10 mouse cellular contexts compared by ENCODE assay signal in the genomic region with DNA sequence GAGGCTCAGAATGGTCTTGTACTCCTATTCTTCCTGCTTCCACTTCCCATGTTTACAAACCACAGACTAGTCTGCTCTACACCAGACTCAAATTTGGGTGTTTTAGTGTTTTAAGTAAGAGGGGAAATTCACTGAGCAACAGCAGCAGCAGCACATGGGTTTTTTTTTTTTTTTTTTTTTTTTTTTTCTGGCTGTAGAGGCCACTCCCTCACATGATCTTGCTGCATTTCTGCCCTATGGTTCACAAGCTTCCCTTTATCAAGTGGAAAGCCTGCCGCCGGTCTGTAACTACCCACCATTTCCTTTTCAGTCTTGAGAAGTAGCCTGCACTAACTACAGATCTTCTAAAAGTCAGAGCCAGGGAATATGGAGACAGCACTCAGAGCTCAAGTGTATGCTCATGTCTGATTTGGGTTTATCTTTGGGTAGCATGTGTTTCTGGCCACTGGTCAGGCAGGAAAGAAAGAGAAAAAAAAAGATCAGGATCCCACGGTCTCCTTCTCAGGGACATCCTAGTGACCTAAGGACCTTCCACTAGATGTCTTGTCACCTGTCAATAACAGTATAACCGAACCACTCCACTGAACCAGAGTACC. TPM values are rescaled to one million over a fixed set of nuclear protein-coding genes. Genes with fewer than 3 reads are reported as not detected.
DNase-seq lines count a peak whose midpoint lies in the region; ATAC-seq lines count a peak whose summit lies in the region.
"Had no signal": no experiment of that assay in that cellular context is flagged by ENCODE, and none has a peak within 500 bp of the region (broad histone marks: within the 10 kb centered on the region; RNA-seq: fewer than 3 reads in every experiment).

No protein-coding gene starts in this region.

- no peaks in the 10 kb centered on the region for H3K9me3 ChIP-seq in hindbrain, embryonic 10.5 days
- no peaks in the 10 kb centered on the region for H3K9me3 ChIP-seq in hindbrain, embryonic 12.5 days (replicated peaks)
- H3K9me3 ChIP-seq in limb, embryonic 10.5 days (replicated peaks) = no peaks in the 10 kb centered on the region
- H3K9me3 ChIP-seq in hindbrain, embryonic 11.5 days (ENCODE audit: control insufficient read depth, low read length) = no peaks in the 10 kb centered on the region

- peaks cover 81% of the 10 kb centered on the region for H3K4me1 ChIP-seq in hindbrain, embryonic 10.5 days (replicated peaks)
- H3K4me1 ChIP-seq in hindbrain, embryonic 12.5 days = peaks cover 36% of the 10 kb centered on the region
- peaks cover 36% of the 10 kb centered on the region for H3K4me1 ChIP-seq in limb, embryonic 10.5 days
- peaks cover 9% of the 10 kb centered on the region; the same call in 1 of the 2 replicates for H3K4me1 ChIP-seq in hindbrain, embryonic 11.5 days (replicated peaks; ENCODE audit: control insufficient read depth, insufficient read depth, low read length)

- ATAC-seq in hindbrain, embryonic 12.5 days (ENCODE audit: low FRiP score) = no peak
- peak; percentile 43; the same call in 1 of the 2 replicates for ATAC-seq in megakaryocyte-erythroid progenitor cell, adult 5-6 weeks (replicated peaks; ENCODE audit: low FRiP score, low TSS enrichment, poor library complexity, severe bottlenecking)
- no peak for ATAC-seq in hindbrain, embryonic 11.5 days (ENCODE audit: low FRiP score)
- ATAC-seq: Patski had no signal

- peak overlapping the region; percentile 83 for H3K27ac ChIP-seq in hindbrain, embryonic 10.5 days
- H3K27ac ChIP-seq in hindbrain, embryonic 12.5 days = no peak overlapping the region
- peak overlapping the region; percentile 74 for H3K27ac ChIP-seq in limb, embryonic 10.5 days
- H3K27ac ChIP-seq in hindbrain, embryonic 11.5 days (ENCODE audit: low read depth, low read length) = no peak overlapping the region

- no peak for DNase-seq in hindbrain, embryonic 10.5 days (ENCODE audit: low spot score)
- DNase-seq in MEL-GATA-1-ER (ENCODE audit: extremely low read depth, low read depth) = peak; percentile 54
- no peak for DNase-seq in limb, embryonic 10.5 days (ENCODE audit: low spot score)
- no peak for DNase-seq in MN1 (ENCODE audit: low spot score)
- DNase-seq in hindbrain, embryonic 11.5 days (ENCODE audit: low spot score) = no peak
- no peak for DNase-seq in yolk sac, embryonic 10.5 days (ENCODE audit: low spot score)
- DNase-seq: gastrocnemius, postnatal 25 days had no signal

- no peak overlapping the region for H3K9ac ChIP-seq in hindbrain, embryonic 12.5 days
- no peak overlapping the region for H3K9ac ChIP-seq in hindbrain, embryonic 11.5 days (ENCODE audit: low read depth, low read length)

- H3K4me3 ChIP-seq in hindbrain, embryonic 10.5 days = no peak overlapping the region
- H3K4me3 ChIP-seq in hindbrain, embryonic 12.5 days = no peak overlapping the region
- no peak overlapping the region for H3K4me3 ChIP-seq in limb, embryonic 10.5 days
- no peak overlapping the region for H3K4me3 ChIP-seq in hindbrain, embryonic 11.5 days (ENCODE audit: low read depth, low read length)

- H3K27me3 ChIP-seq in hindbrain, embryonic 10.5 days (ENCODE audit: insufficient read depth, poor library complexity, severe bottlenecking) = peaks cover 4% of the 10 kb centered on the region; the same call in 1 of the 2 replicates
- no peaks in the 10 kb centered on the region for H3K27me3 ChIP-seq in hindbrain, embryonic 12.5 days
- H3K27me3 ChIP-seq in limb, embryonic 10.5 days (ENCODE audit: low read depth, poor library complexity, severe bottlenecking) = no peaks in the 10 kb centered on the region
- no peaks in the 10 kb centered on the region for H3K27me3 ChIP-seq in hindbrain, embryonic 11.5 days (ENCODE audit: control insufficient read depth, insufficient read depth, low read length)
- H3K27me3 ChIP-seq: Patski had no signal

- H3K36me3 ChIP-seq in hindbrain, embryonic 10.5 days = no peaks in the 10 kb centered on the region
- H3K36me3 ChIP-seq in hindbrain, embryonic 12.5 days = no peaks in the 10 kb centered on the region
- no peaks in the 10 kb centered on the region for H3K36me3 ChIP-seq in limb, embryonic 10.5 days
- no peaks in the 10 kb centered on the region for H3K36me3 ChIP-seq in hindbrain, embryonic 11.5 days (ENCODE audit: control insufficient read depth, insufficient read depth, low read length)

- WGBS in hindbrain, embryonic 10.5 days = 39% methylated on average over 4 of the region's 4 CpGs
- 43% methylated on average over 4 of the region's 4 CpGs for WGBS in hindbrain, embryonic 12.5 days
- WGBS in limb, embryonic 10.5 days = 58% methylated on average over 4 of the region's 4 CpGs
- WGBS in hindbrain, embryonic 11.5 days = 42% methylated on average over 4 of the region's 4 CpGs

- H3K4me2 ChIP-seq in hindbrain, embryonic 12.5 days (replicated peaks) = no peak overlapping the region
- H3K4me2 ChIP-seq in hindbrain, embryonic 11.5 days (replicated peaks; ENCODE audit: low read depth, low read length) = no peak overlapping the region

RNA-seq across cellular contexts. Expression of gene Ddc, which starts 11.4 kb away (rescaled TPM):
- 10.2 TPM in 2 replicates for polyA plus RNA-seq in hindbrain, embryonic 10.5 days (2016; fragmentation: Nextera tagmentation; extraction: Ambion mirVana)
- 8.3 and 12.4 TPM in 2 replicates for polyA plus RNA-seq in hindbrain, embryonic 12.5 days (2016; fragmentation: Nextera tagmentation; extraction: Ambion mirVana)
- polyA plus RNA-seq in limb, embryonic 10.5 days (2016; fragmentation: Nextera tagmentation; extraction: Ambion mirVana) = 5.5 and 6.2 TPM in 2 replicates
- total RNA-seq in megakaryocyte-erythroid progenitor cell, adult 5-6 weeks (2014; fragmentation: Nextera tagmentation) = 3.9 TPM in 1 of 2 replicates, not detected in the other
- total RNA-seq in megakaryocyte-erythroid progenitor cell, adult 5-6 weeks (2017) = not detected in 2 replicates
- 8.3 and 14.3 TPM in 2 replicates for polyA plus RNA-seq in hindbrain, embryonic 11.5 days (2014; fragmentation: Nextera tagmentation; extraction: Ambion mirVana)

Comparison
In these comparisons a context has a peak if more than half of its experiments do, and no peak if none do; other contexts are left out.
1. H3K27ac ChIP-seq: peak in hindbrain, embryonic 10.5 days (single experiment) and limb, embryonic 10.5 days (single experiment); none in hindbrain, embryonic 12.5 days (single experiment) and hindbrain, embryonic 11.5 days (single experiment).